Mouse (Mus musculus): ENCODE results near the gene Rpusd2. TPM values are rescaled to one million over a fixed set of nuclear protein-coding genes. Genes with fewer than 3 reads are reported as not detected.

The Rpusd2 gene
- total RNA-seq (2012; rRNA removed) (15.2 and 18.6 TPM in 2 replicates), polyA plus RNA-seq (2012; ENCODE audit: insufficient read depth in 1 of 2, insufficient read length in 2 of 2, low read depth in 1 of 2, low replicate concordance in 2 of 2, missing spikeins in 1 of 2) (10 to 100 TPM in 1 of 2 experiments, not detected in 1; 15.5 TPM)

DNA sequence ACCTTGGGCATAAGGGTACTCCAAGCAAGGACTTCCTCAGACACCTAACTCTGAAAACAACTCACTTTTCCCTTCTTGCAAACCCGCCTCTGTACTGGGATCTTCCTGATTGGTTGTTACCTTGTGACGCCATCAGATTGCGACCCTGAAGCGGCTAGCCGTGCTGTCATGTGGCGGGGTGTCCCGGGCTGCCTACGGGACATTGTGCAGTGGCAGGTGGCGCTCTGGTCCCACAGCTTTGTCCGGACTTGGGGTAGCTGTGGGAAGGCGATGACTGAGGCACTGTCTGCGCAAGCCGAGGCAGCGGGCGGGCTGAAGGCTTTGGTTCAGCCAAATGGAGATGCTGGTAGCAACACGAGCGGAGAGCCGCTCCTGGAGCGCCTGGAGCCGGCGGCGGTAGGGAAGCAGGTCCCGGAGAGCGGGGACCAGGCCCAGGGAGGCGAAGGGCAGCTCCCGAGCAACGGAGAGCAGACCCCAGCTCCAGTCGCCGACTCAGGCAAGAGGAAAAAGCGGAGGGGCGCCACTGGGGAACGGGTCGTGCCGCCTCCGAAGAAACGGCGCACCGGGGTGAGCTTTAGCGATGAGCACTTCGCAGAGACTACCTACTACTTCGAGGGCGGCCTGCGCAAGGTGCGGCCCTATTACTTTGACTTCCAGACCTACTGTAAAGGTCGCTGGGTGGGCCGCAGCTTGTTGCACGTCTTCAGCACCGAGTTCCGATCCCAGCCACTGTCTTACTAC, at the start of gene Rpusd2:
Gene Rpusd2 (plus strand): TSS at position 135 of the 741 bp plus-strand sequence.
- no peaks in the 10 kb centered on the region for H3K9me3 ChIP-seq (replicated peaks; ENCODE audit: insufficient read depth, low read length)
- H3K4me3 ChIP-seq (ENCODE audit: control insufficient read depth in 1 of 2, insufficient read depth in 1 of 2, low read depth in 2 of 2, low read length in 2 of 2): peak within 1 kb of the TSS; percentile 89 to 91
- H3K9ac ChIP-seq (ENCODE audit: control insufficient read depth, low read depth, low read length, poor library complexity, severe bottlenecking): peak within 1 kb of the TSS; percentile 83
- peak; percentile 98 for DNase-seq (ENCODE audit: low read depth, low spot score)
- H3K27me3 ChIP-seq (ENCODE audit: control insufficient read depth in 1 of 2, insufficient read depth in 2 of 2, low read length in 2 of 2): no peaks in the 10 kb centered on the region
- TF ChIP-seq POLR2A (IDR thresholded peaks at IDR 0.05; ENCODE audit: control insufficient read depth in 1 of 2, insufficient read depth in 1 of 2, low read depth in 1 of 2, low read length in 2 of 2, poor library complexity in 1 of 2) (peak; percentile 85 to 94), MAX (IDR thresholded peaks at IDR 0.05; ENCODE audit: low read length) (peak; percentile 94), MEF2A (IDR thresholded peaks at IDR 0.05; ENCODE audit: extremely low read depth, insufficient replicate concordance, low read depth, low read length, poor library complexity, severe bottlenecking) (no peak), CHD2 (IDR thresholded peaks at IDR 0.05; ENCODE audit: low read length) (no peak), ELF1 (IDR thresholded peaks at IDR 0.05; ENCODE audit: low read depth, low read length) (peak; percentile 67), ZC3H11A (IDR thresholded peaks at IDR 0.05; ENCODE audit: low read depth, low read length) (0 out of 2 replicates have a peak, but pooled peaks have one; percentile 9), MAZ (IDR thresholded peaks at IDR 0.05; ENCODE audit: low read depth, low read length) (no peak), SIN3A (IDR thresholded peaks at IDR 0.05; ENCODE audit: low read length) (peak; percentile 100), RAD21 (IDR thresholded peaks at IDR 0.05; ENCODE audit: low read depth, low read length) (no peak), KAT2A (conservative IDR thresholded peaks at IDR 0.05; ENCODE audit: low read depth, low read length) (no peak; the same call in 1 of the 2 replicates), NRF1 (IDR thresholded peaks at IDR 0.05; ENCODE audit: insufficient read depth, low read depth, low read length, poor library complexity, severe bottlenecking) (0 out of 2 replicates have a peak, but pooled peaks have one; percentile 28), ETS1 (IDR thresholded peaks at IDR 0.05; ENCODE audit: low read depth, low read length) (peak; percentile 40; the same call in 1 of the 2 replicates), TBP (IDR thresholded peaks at IDR 0.05; ENCODE audit: low read depth, low read length) (peak; percentile 91), ZMIZ1 (IDR thresholded peaks at IDR 0.05; ENCODE audit: low read depth, low read length) (peak; percentile 81), MXI1 (IDR thresholded peaks at IDR 0.05; ENCODE audit: low read depth, low read length) (peak; percentile 100), RCOR1 (IDR thresholded peaks at IDR 0.05; ENCODE audit: low read depth, low read length) (no peak; the same call in 1 of the 2 replicates), GATA1 (IDR thresholded peaks at IDR 0.05; ENCODE audit: low read depth, low read length) (no peak), SMC3 (IDR thresholded peaks at IDR 0.05; ENCODE audit: low read depth, low read length) (peak; percentile 16; the same call in 1 of the 2 replicates), MYB (IDR thresholded peaks at IDR 0.05; ENCODE audit: low read depth, low read length) (no peak), TAL1 (IDR thresholded peaks at IDR 0.05; ENCODE audit: low read length) (no peak), UBTF (IDR thresholded peaks at IDR 0.05; ENCODE audit: borderline replicate concordance, insufficient read depth, low read depth, low read length) (no peak), POLR2AphosphoS5 (IDR thresholded peaks at IDR 0.05; ENCODE audit: borderline replicate concordance, low read depth, low read length) (0 out of 2 replicates have a peak, but pooled peaks have one; percentile 70), BHLHE40 (IDR thresholded peaks at IDR 0.05; ENCODE audit: borderline replicate concordance, low read depth, low read length) (no peak), MAFK (IDR thresholded peaks at IDR 0.05; ENCODE audit: borderline replicate concordance, low read depth, low read length) (no peak), NELFE (IDR thresholded peaks at IDR 0.05; ENCODE audit: low read depth, low read length) (peak; percentile 87; the same call in 1 of the 2 replicates), JUND (IDR thresholded peaks at IDR 0.05; ENCODE audit: low read depth, low read length) (no peak), POLR2AphosphoS2 (IDR thresholded peaks at IDR 0.05; ENCODE audit: low read length) (peak; percentile 69; the same call in 1 of the 2 replicates), MYC (IDR thresholded peaks at IDR 0.05; ENCODE audit: low read depth, low read length) (peak; percentile 97), CHD1 (IDR thresholded peaks at IDR 0.05; ENCODE audit: low read depth, low read length) (no peak), CTCF (IDR thresholded peaks at IDR 0.05 in 2 of 3, conservative IDR thresholded peaks at IDR 0.05 in 1 of 3; ENCODE audit: control insufficient read depth in 1 of 3, insufficient read depth in 1 of 3, low read depth in 2 of 3, low read length in 3 of 3, poor library complexity in 1 of 3, severe bottlenecking in 1 of 3) (peak in 2 of 3 experiments; percentile 39 to 50; a peak in 3 of 6 replicates), USF1 (IDR thresholded peaks at IDR 0.05; ENCODE audit: low read depth, low read length) (peak; percentile 90), HCFC1 (IDR thresholded peaks at IDR 0.05; ENCODE audit: low read depth, low read length) (peak; percentile 89)
- H3K4me1 ChIP-seq (ENCODE audit: control insufficient read depth in 1 of 2, insufficient read depth in 2 of 2, low read length in 2 of 2): peaks cover 0 to 9% of the 10 kb centered on the region in 2 experiments; a peak in 3 of 4 replicates
- H3K79me2 ChIP-seq (ENCODE audit: control insufficient read depth, insufficient read depth, low read length, poor library complexity): peaks cover 20% of the 10 kb centered on the region
- H3K36me3 ChIP-seq (ENCODE audit: control insufficient read depth in 1 of 2, insufficient read depth in 2 of 2, low read length in 2 of 2): peaks cover 2 to 10% of the 10 kb centered on the region in 2 experiments
- peak within 1 kb of the TSS; percentile 50 for H3K27ac ChIP-seq (ENCODE audit: control insufficient read depth, low read depth, low read length)

Measured in MEL (cell line).